Mouse (Mus musculus): ENCODE measurements around the gene AI464131.

AI464131 gene

DNA sequence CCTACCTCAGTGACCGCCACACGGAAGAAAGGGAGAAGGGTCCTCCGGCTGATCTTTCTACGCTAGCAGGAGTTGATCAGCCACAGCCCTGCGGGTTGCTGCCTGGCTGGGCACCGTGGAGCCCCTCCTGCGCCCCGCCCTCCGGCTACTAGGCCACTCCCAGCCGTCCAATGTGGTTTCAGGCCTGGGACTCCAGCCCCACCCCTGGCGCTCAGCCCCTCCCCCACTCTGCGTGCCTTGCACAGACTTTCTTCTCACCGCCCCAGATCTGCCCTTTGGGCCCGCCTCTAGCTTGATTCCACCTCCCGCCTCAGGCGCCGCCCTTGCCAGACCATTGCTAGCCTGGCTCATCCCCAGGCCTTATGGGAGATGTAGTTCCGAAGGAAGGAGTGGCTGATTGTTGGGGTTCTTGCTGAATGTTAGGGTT, at the start of gene AI464131:
Gene AI464131, minus strand, starts transcription at position 91 of the 427 bp plus-strand sequence.
- DNase-seq, result peak; percentile 96

DNA sequence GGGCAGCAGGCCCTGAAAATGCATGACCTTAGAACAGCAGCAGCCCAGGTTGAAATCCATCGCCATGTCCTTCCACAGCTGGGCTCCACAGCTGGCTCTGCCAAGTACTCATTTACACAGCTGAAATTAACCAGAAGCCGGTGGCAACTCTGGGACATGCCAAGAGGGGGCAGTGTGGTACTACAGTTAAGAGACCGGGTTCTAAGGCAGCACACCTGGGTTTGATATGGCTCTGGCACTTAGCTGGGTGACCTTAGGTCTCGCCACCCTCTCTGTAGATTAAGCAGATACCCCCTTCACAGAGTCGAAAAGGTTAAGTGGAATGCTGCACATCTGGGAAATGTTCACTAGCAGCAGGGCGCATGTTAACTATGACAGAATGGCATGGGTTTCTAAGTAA, 49.7 kb upstream of the AI464131 start:
- DNase-seq, result peak; percentile 76

GRCm38 (mm10) chr4:41547086-41547485, 44.2 kb upstream of the AI464131 start:
- DNase-seq, result no peak

DNA sequence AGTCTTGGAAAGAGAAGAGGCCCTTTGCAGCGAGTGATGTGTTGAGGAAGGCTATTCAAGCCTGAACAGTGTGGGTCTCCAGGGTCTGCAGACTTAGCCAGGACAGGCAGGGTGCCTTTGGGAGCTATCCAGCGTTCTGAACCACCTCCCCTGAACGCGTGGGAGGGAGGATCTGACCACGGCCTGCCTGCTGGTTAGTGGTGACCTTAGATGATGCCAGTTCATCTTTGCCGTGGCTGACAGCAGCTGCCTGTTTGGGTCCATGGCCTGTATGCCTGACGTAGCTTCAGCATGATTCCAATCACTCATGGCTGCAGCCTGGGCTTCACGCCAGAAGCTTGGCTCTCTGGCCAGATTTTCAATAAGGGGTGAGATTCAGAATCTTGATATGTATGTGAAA, 43.1 kb upstream of the AI464131 start:
- DNase-seq, result peak; percentile 71

DNA sequence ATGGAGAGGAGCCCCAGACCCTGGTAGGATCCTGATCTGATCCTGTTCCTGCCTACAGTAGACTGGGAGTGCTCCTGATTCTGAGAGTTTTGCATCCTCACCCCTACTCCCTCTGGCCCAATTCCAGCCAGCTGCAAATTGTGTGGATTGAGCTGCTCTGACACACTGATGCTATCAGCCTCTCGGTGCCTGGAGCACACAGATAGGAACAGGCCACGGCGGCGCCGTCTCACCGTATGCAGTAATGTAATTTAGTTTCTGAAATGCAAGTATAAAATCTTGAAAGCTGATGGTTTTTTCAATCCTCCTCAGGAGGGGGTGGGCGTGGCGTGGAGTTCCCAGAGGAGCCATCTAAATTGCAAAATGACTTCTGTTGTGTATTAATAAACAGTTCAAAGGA, 39.3 kb upstream of the AI464131 start:
- no peak for DNase-seq

GRCm38 (mm10) chr4:41534866-41535265, 32.0 kb upstream of the AI464131 start:
- DNase-seq, result no peak

- DNase-seq, result no peak
Observed at GRCm38 (mm10) chr4:41532420-41532819, 29.5 kb upstream of the AI464131 start.

DNA sequence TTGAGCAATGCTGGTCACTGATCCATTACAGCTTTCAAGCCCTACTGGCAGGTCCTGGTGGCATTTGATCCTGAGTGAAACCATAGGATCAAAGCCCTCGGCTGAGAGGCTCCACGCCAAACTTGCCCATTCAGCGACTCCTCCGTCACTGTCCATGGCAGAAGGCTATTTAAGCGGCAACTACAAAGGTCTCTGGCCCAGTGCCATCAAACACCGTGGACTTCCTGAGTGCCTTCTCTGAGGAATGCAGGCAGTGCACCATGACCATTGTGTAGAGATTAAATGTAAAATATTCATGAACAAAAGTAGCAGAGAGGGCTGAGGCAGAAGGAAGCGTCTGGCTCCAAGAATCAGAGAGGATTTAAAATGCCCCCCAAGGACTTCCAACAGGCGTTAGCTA, 25.1 kb upstream of the AI464131 start:
- DNase-seq, result peak; percentile 70

DNA sequence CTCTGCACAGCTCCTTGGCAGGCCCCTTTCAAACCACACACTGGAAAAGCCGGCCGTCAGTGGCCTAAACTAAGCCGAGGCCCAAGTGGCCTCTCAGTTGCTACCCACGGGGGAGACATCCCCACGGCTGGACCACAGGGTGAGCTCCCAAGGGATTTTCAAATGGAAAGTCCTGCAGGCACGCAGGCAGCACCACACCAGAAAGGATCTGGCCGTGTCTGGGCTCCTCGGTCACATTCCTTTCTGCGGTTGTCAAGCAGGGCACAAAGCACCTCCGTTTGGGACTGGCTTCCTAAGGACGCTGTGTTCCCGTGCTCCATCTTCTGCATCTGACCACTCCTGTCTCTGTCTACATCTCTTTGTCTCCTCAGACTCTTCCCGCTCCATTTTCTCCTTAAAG, 24.2 kb upstream of the AI464131 start:
- DNase-seq, result no peak

DNA sequence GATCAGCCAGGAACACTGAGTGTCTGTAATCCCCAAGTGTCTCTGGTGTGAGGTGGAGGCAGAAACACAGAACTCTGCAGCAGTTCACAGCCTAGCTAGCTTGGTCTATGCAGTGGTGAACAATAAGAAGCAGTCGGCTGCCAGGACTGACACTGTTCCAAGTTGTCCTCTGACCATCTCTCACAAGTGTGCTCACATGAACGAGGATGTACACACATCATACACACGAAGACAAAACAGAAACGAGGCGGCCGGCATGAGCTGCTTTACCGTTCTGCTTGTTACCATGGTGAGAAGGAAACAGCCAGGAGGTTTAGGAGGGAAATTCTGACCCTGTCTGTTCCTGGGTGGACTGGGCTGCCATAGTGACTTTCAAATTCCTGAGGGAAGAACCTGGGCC, 23.7 kb upstream of the AI464131 start:
- no peak for DNase-seq

DNA sequence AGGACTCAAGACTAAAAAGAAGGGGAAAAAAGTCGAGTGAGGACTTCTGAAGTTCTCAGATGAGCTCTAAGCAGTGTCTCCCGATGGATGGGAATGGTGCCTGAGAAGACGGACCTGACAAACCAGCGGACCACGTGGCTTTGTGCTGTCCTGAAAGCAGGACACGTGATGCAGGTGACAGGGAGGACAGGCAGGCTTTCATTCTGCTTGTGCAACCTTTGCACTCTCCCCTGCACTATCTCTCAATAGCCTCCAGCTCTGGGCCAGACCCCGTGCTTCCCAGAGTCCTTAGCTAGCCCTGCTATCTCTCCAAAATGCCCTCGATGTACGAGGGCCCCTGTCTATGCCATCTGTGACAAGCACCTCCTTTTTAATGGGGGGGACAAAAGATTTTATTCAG, 22.0 kb upstream of the AI464131 start:
- no peak for DNase-seq

DNA sequence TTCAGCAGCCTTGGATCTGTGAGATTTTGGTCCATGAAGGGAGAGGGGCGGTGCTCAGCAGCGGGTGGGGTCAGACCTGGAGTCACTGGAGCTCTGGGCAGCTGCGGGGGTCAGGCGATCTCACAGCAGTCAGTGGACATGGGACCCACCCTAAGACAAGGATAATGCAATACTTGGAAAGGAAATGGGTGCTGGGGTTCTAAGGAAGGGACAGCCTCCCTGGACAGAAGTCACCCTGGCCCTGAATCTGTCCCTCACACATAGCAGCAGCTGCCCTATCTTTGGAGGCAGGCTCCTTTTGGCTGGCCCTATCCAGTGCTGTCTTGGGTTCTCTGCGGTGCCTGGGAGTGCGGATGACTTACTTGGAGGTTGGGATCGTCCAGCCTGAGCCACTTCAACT, 21.0 kb upstream of the AI464131 start:
- no peak for DNase-seq

DNA sequence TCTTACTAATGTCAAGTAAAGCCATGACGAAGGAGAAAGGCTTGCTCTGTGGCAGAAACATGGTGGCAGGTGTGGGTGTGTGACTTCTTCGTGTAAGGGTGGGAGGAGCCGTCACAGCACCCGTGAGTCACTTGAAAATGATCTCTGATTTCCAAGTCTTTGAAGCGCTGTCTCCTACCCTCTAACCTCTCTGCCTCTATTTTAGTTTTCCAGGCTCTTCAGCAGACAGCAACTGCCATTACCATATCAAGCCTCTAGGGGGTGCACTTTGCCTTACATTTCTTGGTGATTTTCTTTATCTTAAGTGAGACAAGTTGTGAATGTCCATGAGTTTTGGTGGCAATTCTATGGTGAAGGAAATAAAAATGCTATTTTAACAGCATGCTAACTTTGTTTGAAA, 19.9 kb upstream of the AI464131 start:
- DNase-seq, result peak; percentile 77

DNA sequence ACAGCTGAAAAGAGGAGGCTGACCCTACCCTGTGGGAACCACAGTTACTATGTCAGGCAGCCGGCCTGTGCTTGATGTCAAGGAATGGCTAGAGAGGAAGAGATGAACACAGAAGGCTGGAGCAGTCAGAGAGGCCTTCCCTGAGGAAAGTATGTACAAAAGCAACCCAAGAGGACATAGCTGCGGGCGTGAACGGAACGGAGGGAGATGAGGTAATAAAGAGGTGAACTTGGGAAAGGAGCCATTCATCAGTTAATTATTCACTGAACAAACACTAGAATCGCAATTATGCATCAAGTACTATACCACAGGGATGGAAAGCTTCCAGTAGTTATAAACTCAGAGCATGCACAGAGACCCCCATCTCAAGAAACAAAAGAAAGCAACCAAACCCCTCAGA, 19.3 kb upstream of the AI464131 start:
- no peak for DNase-seq

DNA sequence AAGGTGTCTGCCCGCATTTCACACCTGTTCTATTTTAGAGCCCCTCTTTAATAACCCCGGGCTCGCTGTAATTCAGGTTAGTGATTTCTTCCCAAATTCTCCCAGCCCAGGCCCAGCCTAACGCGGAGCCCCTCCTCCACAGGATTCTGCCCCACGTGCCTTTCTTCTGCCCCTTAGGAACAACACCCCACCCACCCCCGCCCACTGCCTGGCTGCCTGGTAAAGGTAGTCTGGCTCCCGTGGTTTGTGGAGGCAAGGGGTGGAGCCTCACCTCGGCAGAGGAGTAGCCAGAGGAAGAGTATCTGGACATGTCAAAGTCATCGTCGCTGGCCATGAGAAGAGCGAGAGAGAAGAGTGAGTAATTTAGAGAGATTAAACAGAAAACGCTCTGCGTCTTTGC, 17.8 kb upstream of the AI464131 start:
- no peak for DNase-seq

- no peak for DNase-seq
Observed at GRCm38 (mm10) chr4:41519195-41519594, 16.3 kb upstream of the AI464131 start.

GRCm38 (mm10) chr4:41518349-41518748, 15.5 kb upstream of the AI464131 start:
- DNase-seq, result no peak

- no peak for DNase-seq
Observed at GRCm38 (mm10) chr4:41517233-41517632, 14.4 kb upstream of the AI464131 start, which contains the start of gene 1110017D15Rik. TSS of gene 1110017D15Rik (minus strand) at chr4:41517333.

- no peak for DNase-seq
Observed at GRCm38 (mm10) chr4:41513714-41514113, 10.8 kb upstream of the AI464131 start.

DNA sequence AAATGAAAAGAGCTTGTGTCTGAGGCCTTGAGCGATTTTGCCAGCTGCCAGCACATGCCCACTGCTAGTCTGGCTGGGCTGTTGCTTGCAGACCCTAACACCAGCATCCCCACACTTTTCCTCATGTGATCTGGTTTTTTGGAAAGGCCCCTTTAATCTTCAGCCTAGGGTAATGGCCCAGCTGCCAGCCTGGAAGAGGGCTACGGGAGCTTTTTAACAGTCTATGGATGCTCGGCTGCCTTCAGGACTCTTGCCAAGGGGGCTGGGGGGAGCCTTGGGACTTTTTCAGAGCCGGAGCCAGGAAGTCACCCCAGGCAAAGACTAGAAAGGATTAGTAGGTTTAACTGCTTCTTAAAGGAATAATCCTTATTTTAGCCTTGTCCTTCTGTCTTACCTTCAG, 10.4 kb upstream of the AI464131 start:
- no peak for DNase-seq

- no peak for DNase-seq
Observed at GRCm38 (mm10) chr4:41507998-41508397, 5.1 kb upstream of the AI464131 start.

DNA sequence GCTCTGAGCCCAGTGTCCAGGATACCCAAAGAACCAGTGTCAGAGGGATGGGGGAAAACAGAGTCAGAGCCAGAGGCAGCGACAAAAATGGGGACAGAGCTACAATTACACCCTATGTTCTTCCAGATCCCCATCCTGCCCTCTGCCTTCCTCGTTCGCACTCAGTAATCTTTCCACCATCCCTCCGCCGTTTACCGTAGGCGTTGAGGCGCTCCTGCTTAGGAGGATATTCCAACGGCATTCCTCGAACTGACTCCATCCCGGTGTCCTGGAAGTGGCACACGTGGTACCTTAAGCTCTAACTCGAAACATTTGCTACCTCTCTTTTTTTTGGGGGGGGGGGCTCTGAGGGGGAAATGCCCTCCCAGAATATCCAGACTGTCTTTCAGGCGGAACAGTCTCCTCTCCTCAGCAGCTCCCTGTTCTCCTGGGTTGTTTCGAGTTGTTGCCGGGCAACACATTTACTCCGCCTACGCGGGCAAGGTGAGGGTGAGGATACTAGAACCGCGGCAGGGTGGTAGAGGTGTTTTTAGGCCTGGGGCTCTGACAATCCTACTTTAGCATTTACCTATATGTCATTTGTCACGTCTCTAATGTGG, 4.5 kb upstream of the AI464131 start:
- DNase-seq, result no peak

DNA sequence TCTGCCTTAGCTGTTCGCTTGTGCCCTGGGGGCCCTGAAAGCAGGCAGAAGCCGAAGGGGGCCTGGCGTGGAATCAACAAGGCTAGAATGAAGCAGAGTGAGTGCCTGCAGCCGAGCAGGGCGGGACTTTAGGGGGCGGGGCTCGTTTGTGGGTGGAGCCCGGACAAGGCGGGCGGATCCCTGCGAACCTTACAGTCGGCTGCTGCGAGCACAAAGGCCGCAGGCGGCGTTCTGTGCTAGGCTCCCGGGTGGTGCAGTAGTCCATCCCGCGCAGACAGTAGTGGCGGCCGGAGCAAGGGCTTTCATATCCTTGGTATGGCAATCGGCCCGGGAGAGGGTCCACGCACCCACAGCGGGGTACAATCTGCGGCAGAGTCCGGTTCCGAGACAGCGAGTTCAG, 4.0 kb upstream of the AI464131 start:
- DNase-seq, result peak; percentile 83

GRCm38 (mm10) chr4:41506156-41506555, 3.3 kb upstream of the AI464131 start:
- peak; percentile 68 for DNase-seq

GRCm38 (mm10) chr4:41505131-41505551, 2.3 kb upstream of the AI464131 start:
- DNase-seq, result peak; percentile 60
